Mouse (Mus musculus): ENCODE results near the gene Nfx1. TPM values are rescaled to one million over a fixed set of nuclear protein-coding genes. Genes with fewer than 3 reads are reported as not detected.

Nfx1 gene
- total RNA-seq, 2 experiments from 2014 or later = 20.1 to 21.3 TPM

DNA sequence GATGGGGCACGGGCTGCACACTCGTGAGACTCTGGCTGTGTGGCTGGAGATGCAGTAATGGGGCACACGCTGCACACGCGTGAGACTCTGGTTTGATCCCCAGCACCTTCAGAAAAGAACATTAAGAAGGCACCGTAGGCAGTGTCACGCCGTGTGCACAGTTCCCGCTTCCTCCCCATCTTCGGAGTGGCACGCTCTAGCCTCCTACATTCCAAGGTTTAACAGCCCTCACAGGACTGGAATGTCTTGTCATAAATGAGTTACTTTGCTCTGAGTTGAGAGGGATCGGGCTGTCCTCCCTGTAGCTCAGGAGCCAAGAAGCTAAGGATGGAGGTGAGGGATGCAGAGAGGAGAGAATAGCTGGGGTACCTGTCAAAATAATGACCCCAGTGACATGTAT is 72.2 kb downstream of the Nfx1 start:
- no peak for DNase-seq (ENCODE audit: low spot score)
- intact Hi-C loops (cut with DNase I) = no loop called here

DNA sequence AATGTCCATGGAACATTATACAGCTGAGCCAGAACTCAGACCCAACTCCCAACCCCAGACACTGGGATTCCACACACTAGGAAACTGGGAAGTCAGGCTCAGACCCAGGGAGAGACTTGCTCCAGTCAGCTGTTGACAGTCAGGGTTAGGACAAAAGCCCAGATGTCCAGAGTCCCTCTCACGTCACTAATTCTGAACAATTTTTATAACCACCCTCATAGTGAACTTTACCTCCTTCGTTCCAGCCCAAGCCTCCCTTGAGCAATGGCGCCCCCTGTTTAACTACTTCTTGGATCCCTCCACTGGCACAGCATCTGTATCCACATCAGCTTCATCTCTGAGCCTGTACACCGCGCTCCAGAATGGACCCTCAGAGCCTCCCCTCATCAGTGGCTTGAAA is 73.3 kb downstream of the Nfx1 start:
- intact Hi-C loops (cut with DNase I) = no loop called here
- no peak for DNase-seq (ENCODE audit: low spot score)

DNA sequence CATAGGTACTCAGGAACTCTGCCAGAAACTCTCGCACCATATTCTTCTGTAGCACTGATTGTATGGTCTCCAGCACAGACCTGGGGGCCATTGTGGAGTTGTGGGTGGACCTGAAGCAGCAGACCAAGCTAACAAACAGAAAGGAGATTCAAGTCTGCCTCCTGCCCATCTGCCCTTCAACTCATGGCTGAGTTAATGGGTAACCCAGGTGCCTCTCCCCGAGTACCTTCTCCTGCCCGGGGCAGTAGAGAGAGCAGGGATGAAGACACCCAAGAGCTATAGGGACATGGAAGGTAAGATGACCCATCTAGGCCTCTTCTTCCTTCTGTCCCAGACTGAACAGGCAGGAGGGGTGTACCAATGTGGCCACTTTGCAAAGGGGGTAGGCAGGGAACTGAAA is 74.6 kb downstream of the Nfx1 start:
- no peak for DNase-seq (ENCODE audit: low spot score)
- intact Hi-C loops (cut with DNase I) = no loop called here

DNA sequence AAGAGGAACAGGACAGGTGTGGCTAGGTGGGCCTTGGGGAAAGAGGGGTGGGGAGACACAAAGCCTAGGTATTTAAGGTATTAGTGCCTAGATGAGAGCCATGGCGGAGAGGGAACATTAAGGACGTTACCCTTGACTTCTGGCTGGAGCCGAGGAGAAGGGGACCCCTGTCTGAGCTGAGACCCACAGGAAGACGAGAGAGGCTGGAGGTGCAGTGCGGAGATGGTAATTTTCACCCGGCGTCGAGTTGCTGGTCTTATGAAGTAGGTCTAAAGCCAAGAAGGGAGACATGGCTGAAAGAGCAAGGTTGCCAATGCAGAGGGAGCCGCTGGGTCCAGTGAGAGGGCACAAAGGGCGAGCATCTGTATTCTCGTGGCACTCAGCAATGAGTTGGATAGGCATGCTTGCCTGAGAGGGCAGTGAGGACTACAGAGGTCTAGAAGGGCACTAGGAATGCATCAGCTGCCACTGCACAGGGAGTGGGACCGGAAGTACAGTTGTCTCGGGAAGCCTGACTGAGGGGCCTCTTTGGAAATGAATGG is 75.6 kb downstream of the Nfx1 start:
- intact Hi-C loops (cut with DNase I) = no loop called here
- no peak for DNase-seq (ENCODE audit: low spot score)

DNA sequence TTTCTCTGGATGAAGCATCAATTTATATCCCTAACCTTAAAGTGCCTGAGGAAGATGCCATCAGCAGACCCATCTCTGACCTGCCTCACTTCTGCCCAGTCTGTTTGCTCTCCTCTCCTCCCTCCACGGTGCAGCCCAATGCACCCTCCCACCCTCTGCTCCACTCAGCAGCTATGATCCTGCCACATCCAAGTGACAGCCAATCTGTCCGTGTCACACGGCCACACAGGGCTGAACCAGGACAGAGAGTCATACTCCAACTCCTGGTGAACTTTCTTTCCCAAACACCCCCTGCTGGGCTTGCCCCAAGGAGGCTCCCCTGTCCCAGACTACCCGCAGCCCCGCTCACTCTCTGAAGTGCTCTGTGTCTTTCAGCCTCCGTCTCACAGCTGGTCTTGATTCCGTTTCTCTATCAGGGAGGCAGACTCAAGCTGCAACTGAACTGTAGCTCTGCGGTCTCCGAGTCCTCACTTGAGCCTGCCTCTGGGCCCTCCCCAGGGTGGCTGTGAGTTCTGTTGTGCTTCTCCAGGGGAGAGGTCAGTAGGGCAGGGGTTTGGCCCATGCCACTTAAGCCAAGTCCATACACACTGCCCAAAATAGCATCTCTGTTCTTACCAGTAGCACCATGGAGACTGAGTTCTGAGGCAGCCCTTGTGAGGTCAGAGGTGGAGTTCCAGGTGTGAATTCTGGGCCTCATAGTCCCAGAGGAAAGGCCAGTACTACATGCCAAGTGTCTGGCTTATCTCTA is 77.0 kb downstream of the Nfx1 start, which contains the start of gene Aqp7:
Gene Aqp7 (minus strand): TSS at position 616 of the 748 bp plus-strand sequence.
- peak; percentile 31 for DNase-seq (ENCODE audit: low spot score)
- intact Hi-C loops (cut with DNase I) = loop anchor here (2.0 kb wide), 1 partner anchor 17 kb away; no protein-coding TSS in a partner anchor

DNA sequence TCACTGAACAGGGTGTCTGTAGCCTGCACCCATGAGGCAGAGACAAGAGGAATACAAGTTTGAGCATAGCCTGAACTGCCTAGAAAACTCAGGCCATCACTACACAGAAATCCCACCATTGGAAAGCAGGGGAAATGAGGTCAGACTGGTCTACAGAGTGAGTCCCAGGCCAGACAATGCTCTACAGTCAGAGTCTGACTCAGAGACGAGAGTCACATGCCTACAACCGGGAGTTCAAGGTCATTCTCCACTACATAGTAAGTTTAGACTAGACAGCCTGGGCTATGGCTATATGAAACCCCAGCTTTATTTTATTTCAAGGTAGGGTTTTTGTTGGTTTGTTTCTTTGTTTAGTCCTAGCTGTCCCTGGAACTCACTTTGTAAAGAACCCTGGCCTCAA is 78.2 kb downstream of the Nfx1 start:
- no peak for DNase-seq (ENCODE audit: low spot score)
- intact Hi-C loops (cut with DNase I) = loop anchor here (2.0 kb wide), 1 partner anchor 18 kb away; no protein-coding TSS in a partner anchor

DNA sequence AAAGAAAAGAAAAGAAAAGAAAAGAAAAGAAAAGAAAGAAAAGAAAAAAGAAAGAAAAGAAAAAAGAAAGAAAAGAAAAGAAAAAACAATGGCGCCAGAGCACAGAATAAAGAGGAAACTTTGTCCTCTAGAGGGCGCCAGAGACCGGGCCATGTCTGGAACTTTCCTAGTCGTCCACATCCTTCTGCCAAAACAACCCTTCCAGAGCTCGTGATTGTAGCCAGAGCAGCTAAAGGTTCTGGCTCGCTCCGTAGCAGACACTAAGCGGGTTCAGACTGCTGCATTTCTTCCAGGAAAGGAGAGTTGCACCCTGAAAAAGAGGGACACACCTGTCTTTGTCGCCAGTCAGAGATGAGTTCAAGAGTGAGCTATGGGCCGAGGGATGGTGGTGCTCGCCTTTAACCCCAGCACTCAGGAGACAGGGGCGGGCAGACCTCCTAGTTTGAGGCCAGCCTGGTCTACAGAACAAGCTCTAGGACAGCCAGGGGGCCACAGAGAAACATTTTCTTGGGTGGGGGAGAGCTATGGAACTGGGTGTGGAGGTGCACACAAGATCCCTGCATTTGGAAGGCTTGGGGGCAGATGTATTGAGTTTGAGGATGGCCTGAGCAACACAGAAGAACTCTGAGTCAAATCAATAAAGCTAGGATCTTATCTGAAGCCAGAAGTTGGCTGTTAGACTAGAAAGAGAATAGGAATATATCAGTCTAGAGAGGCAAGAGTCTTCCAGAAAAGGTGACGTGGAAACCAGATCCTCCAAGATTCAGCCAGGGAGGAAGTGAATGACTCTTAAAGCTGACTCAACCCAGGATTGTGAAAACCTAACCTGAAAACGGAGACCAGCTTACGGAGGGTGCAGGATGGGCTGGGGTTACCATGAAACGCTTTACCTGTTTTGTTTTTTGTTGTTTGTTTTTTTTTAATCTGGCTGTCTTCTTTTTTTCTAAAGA is 80.3 kb downstream of the Nfx1 start:
- peak; percentile 50 for DNase-seq (ENCODE audit: low spot score)
- intact Hi-C loops (cut with DNase I) = loop anchor here (1.0 to 10.0 kb wide), 4 partner anchors 68 to 344 kb away; no protein-coding TSS in a partner anchor

DNA sequence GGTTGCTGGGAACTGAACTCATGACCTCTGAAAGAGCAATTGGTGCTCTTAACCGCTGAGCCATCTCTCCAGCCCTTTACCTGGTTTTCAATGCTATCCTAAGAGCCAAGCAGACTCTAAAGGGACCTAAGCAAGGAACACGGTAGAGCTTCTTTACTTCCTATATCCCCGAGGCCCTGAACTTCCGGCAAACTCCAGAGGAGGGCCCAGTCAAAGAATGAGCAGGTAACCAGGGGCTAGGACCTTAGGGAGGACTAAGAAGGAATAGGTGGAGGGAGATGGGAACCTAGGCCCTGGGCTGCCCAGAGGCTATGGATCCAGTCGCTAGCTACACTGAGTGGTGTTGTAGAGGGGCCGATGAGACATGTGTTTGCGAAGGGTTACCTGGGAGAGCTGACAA is 81.1 kb downstream of the Nfx1 start:
- DNase-seq (ENCODE audit: low spot score) = no peak
- intact Hi-C loops (cut with DNase I) = loop anchor here (2.0 to 10.0 kb wide), 4 partner anchors 113 to 343 kb away; no protein-coding TSS in a partner anchor

DNA sequence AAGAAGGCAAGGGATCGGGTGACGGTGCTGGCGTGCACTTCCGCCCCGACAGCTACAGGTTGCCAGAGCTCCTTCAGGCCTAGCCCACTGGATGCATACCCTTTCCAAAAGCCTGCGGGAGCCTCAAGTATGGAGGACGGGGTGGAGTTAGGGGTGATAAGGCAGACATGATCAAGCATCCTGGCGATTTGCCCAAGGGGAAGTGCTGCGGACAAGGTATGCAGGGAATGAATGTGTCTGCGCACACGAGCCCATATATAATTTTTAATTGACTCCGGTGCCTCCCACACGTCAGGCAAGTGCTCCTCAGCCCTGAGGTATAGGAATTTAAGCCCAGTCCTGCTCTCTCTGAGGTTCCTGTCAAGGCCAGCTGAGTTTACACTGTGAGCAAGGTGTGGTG is 84.4 kb downstream of the Nfx1 start:
- no peak for DNase-seq (ENCODE audit: low spot score)
- intact Hi-C loops (cut with DNase I) = loop anchor here (10.0 kb wide), 1 partner anchor 340 kb away; no protein-coding TSS in a partner anchor

DNA sequence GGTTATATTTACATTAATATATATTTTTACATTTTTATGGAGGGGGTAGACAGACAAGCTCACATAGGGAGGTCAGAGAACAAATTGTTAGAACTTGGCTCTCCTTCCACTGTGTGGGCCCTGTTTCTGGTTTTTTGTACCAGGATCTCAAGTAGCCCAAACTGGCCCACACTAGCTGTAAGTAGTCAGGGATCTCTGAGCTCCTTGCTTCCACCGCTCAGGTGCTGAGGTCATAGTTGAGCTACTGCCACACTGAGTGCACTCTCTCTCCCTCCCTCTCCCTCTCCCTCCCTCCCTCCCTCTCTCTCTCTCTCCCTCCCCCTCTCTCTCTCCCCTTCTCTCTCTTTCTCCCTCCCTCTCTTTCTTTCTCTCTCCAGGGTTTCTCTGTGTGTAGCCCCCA is 85.5 kb downstream of the Nfx1 start:
- intact Hi-C loops (cut with DNase I) = loop anchor here (10.0 kb wide), 1 partner anchor 339 kb away; no protein-coding TSS in a partner anchor
- no peak for DNase-seq (ENCODE audit: low spot score)

DNA sequence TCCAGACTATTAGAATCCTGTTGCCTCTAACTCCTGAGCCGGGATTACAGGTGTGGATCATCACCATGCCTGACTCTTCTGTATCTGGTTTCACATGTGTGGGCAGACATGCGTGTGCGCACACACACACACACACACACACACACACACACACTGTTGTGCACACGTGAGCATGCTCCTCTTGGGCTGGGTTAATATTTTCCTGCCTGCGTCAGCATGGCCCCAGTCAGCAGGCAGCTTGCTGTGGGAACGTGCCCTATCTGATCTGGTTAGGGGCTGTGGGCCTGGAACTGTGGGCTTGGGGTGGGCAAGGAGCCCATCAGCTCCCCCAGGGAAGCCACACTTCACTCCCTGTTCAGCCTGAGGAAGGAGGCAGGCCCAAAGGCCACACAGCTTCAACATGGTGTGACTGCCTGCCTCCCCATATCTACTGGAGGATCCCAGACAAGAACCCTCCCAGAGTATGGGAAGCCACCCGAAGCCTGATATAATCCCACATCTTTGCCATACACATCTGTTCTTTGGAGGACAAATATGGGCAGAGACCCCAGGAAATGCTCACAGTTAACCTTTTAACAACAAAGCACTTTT is 86.1 kb downstream of the Nfx1 start:
- no peak for DNase-seq (ENCODE audit: low spot score)
- intact Hi-C loops (cut with DNase I) = loop anchor here (10.0 kb wide), 1 partner anchor 338 kb away; no protein-coding TSS in a partner anchor

DNA sequence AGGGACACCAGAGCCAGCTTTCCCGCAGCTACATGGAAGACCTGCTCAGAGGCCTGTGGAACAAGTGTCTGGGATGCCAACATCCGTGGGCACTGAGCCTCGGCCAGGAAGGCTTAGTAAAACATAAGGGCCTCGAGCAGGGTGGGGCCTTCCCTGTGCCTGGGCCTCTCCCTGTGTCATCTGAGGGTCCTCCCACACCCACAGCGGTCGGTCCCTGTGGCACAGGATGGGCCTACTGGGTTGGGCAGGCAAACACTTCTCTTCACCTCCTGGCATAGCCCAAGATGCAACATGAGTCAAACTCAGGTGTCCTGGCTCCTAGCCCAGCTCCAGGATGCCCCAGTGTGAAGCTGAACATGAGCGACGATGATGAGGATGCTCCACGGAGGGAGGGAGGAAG is 86.7 kb downstream of the Nfx1 start:
- DNase-seq (ENCODE audit: low spot score) = no peak
- intact Hi-C loops (cut with DNase I) = loop anchor here (10.0 kb wide), 1 partner anchor 337 kb away; no protein-coding TSS in a partner anchor

DNA sequence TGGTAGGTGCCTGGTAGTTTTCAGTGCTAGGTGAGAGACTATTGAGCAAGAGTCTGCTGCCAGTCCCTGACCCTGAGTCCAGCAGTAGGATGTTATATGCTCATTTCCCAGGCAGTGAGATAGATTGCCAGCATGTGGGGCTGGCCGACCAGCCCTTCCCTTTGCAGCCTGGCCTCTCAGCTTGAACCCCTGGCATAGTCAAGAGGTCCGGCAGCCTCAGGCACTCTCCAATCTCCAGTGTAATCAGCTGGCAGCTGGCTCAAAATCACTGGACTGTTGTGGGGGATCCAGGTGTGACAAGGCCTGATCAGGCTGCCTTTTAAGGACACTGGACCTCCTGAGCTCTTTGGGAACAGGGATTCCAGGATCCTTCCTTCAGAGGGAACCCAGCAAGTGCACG is 92.6 kb downstream of the Nfx1 start:
- DNase-seq (ENCODE audit: low spot score) = no peak
- intact Hi-C loops (cut with DNase I) = no loop called here

DNA sequence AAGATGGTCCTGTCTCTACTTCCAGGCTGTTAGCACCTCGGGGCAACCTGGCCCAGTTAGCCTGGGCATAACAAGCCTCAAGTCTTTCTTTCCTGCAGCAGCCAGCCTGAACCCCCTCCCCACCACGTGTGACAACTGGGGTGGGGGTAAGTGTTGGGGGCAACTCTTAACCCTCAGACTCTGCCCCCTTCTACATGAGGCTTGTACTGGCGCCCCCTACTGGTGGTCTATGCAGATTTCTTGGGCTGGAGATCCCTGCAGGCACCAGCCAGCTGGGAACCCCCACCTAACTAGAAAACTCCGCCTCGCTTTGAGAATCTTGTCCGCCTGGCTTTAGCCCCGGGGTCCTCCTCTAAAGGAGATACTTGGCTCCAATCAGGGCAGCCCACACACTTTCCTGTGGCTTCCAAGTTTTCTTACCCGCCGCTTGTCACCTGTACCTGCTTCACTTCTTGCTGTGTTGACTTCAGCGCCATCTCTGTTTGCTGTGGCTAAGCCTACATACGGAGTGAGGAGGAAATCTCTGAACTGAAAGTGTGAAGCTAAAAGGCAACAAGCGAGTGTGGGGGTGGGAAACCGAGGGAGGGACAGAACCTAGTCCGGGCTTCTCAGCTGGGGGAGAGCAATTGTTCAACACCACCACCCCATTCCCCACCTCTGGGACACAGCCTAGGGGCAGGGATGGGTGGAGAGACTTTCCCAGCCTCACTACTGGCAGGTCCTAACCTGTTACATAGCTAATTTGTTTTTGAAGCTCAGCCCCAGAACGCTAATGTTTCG is 93.4 kb downstream of the Nfx1 start:
- DNase-seq (ENCODE audit: low spot score) = no peak
- intact Hi-C loops (cut with DNase I) = no loop called here

DNA sequence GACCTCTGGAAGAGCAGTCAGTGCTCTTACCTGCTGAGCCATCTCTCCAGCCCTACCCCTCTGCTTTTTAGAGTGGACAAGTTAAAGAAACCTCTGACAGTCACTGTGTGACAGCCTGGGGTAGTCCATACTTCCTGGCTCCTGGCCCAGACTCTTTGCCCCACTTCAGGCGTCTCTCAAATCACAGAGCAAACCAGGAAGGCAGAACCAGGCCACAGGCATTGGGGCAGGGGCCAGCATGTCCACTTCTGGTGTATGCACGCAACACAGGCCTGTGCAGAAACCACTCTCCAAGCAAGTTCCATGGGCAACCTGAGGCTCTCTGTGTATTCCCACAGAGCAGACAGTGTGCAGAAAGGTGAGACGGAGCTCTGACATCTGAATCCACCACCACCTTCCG is 94.5 kb downstream of the Nfx1 start:
- intact Hi-C loops (cut with DNase I) = no loop called here

DNA sequence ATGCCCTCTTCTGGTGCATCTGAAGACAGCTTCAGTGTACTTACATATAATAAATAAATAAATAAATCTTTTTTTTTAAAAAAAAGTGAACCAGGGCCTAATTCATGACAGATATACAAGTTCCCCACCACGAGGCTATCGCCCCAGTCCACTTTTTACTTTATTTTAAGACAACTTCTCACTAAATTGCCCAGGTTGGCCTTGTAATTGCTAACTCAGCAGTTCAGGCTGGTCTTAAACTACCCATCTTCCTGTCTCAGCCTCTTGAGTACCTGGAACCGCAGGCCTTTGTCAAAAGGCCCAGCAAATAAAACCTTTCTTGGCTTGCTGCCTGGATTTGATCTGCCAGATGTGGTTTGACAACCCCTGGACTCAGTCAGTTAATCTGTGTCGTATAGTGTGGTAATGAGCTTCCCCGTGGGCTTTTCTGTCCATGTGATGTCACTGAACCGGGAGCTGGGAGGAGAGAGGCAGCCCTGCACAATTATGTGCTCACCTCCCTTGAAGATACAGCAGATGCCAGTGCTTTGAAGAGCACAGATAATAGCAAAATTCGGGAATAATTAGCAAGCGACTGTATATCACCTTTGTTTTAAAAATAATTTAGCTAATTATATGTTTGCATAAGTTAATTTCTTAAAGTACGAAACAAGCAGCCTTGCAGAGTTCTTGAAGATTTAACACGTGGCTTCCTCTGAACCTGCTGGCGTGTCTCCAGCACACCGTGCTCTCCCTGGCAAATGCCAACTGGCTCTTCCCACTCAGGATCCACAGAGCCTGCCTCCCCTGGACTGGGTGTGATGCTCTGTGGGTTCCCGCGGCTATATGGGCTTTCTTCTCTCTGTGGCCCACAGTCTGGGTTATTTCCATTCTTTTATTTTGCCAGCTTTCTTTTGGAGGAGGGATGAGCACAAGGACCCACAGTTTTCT is 101.1 kb downstream of the Nfx1 start:
- intact Hi-C loops (cut with DNase I) = no loop called here

More for the DNA sequence above, 94.5 kb downstream of the Nfx1 start:
- no peak for DNase-seq (ENCODE audit: low spot score)

DNA sequence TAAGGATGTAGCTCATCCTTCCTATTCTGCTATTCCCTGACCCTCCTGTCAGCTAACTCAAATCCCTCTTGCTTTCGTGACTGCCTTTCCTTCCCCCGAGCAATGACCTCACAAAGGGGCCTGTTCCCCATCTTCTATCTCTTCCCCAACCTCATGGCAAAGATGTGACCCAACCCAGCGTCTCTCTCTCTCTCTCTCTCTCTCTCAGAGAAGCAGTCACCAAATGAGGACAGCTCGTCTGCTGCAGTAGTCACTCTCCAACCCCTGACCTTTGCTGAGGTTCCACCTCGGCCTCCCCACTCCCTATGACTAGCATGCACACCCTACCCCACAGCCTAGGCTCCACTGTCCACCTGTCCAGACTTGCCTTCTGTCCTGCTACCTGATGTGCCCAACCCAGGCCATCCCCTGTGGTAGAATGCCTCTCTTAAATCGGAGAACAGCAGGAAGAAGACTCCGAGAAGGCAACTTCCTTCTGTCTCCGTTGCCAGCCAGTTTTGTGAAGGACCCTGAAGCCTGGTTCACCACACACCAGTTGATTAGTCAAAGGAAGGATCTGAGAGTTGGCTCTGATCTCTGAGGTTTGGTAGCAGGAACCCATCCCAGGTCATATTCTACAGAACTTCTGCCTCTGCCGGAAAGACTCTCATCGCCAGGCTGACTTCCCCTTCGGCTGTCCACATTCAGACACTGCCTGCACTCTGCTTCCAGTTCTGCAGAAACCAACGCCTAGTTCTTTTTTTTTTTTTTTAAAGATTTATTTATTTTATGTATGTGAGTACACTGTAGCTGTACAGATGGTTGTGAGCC is 102.5 kb downstream of the Nfx1 start:
- no peak for DNase-seq (ENCODE audit: low spot score)

More for the DNA sequence above, 101.1 kb downstream of the Nfx1 start:
- no peak for DNase-seq (ENCODE audit: low spot score)

More for the DNA sequence above, 102.5 kb downstream of the Nfx1 start:
- intact Hi-C loops (cut with DNase I) = no loop called here
